In genomic region chr3:131214841-131215240, GRCm38 (mm10) we compare ENCODE assay signal across 10 mouse cellular contexts. TPM values are rescaled to one million over a fixed set of nuclear protein-coding genes. Genes with fewer than 3 reads are reported as not detected.
DNase-seq lines count a peak whose midpoint lies in the region; TF ChIP-seq lines count a peak whose summit lies in the region.
"Had no signal": no experiment of that assay in that cellular context is flagged by ENCODE, and none has a peak within 500 bp of the region (broad histone marks: within the 10 kb centered on the region; RNA-seq: fewer than 3 reads in every experiment).

No protein-coding gene starts in this region.

- no peak overlapping the region for H3K27ac ChIP-seq in olfactory bulb, adult 2 months (ENCODE audit: insufficient read depth, low read depth, low read length)
- H3K27ac ChIP-seq: heart, embryonic 13.5 days; midbrain, embryonic 12.5 days had no signal

- no peak for TF ChIP-seq POLR2A in lung, adult 2 months (IDR thresholded peaks at IDR 0.05; ENCODE audit: borderline replicate concordance, extremely low read depth, low read depth, low read length)
- TF ChIP-seq POLR2A in olfactory bulb, adult 2 months (IDR thresholded peaks at IDR 0.05; ENCODE audit: insufficient read depth, low read depth, low read length), result no peak

- no peaks in the 10 kb centered on the region for H3K4me1 ChIP-seq in lung, adult 2 months (ENCODE audit: control insufficient read depth, insufficient read depth, low read length)
- H3K4me1 ChIP-seq in olfactory bulb, adult 2 months (ENCODE audit: control insufficient read depth, insufficient read depth, low read length), result peaks cover 8% of the 10 kb centered on the region
- H3K4me1 ChIP-seq: midbrain, embryonic 12.5 days had no signal

- no peak overlapping the region for H3K4me3 ChIP-seq in lung, adult 2 months (replicated peaks; ENCODE audit: extremely low read depth, low read depth, low read length)
- H3K4me3 ChIP-seq in olfactory bulb, adult 2 months (ENCODE audit: insufficient read depth, low read depth, low read length), result no peak overlapping the region
- H3K4me3 ChIP-seq: heart, embryonic 13.5 days; midbrain, embryonic 12.5 days had no signal

- DNase-seq in cerebellum, postnatal 10 days, result peak; percentile 55 to 58
- DNase-seq in cerebellum, postnatal 4 days (ENCODE audit: low spot score in 2 of 2), result no peak
- peak; percentile 18 for DNase-seq in lung, adult 2 months
- DNase-seq in lung, postnatal 25 days (ENCODE audit: low spot score), result no peak
- peak; percentile 74 for DNase-seq in adrenal gland, postnatal 25 days
- DNase-seq in kidney, postnatal 25 days, result peak; percentile 46 to 58
- no peak for DNase-seq in embryo, embryonic 9.5 days (ENCODE audit: extremely low spot score)

- TF ChIP-seq CTCF in lung, adult 2 months (IDR thresholded peaks at IDR 0.05; ENCODE audit: insufficient read depth, low read length), result peak; percentile 58
- TF ChIP-seq CTCF in olfactory bulb, adult 2 months (IDR thresholded peaks at IDR 0.05; ENCODE audit: insufficient read depth, low read depth, low read length), result peak; percentile 75

- 59% methylated on average over 9 of the region's 9 CpGs for WGBS in lung, adult 2 months
- WGBS in olfactory bulb, adult 2 months, result 68% methylated on average over 9 of the region's 9 CpGs

RNA-seq across cellular contexts. Expression of gene Hadh, which starts 57.1 kb away (rescaled TPM):
- 79.7 and 113 TPM in 2 replicates for polyA plus RNA-seq in lung, adult 2 months (2012; rRNA removed)
- 400 and 413 TPM in 2 replicates for total RNA-seq in adrenal gland, postnatal 25 days (2021)
- polyA plus RNA-seq in olfactory bulb, adult 2 months (2012; ENCODE audit: insufficient read depth, insufficient read length, low replicate concordance, missing spikeins), result not detected in 2 replicates

Comparison
In these comparisons a context has a peak if more than half of its experiments do, and no peak if none do; other contexts are left out.
1. DNase-seq: peak in cerebellum, postnatal 10 days (2 of 2), lung, adult 2 months (single experiment), adrenal gland, postnatal 25 days (single experiment) and kidney, postnatal 25 days (2 of 2); none in cerebellum, postnatal 4 days (0 of 2), lung, postnatal 25 days (single experiment) and embryo, embryonic 9.5 days (single experiment).